Mouse (Mus musculus): ENCODE data around the gene Olfr248. TPM values are rescaled to one million over a fixed set of nuclear protein-coding genes. Genes with fewer than 3 reads are reported as not detected.
"Not testable (repeated sequence)": the region's sequence is repeated elsewhere in the genome, so short reads cannot be mapped to it uniquely, and the experiment has no call there.

Gene Olfr248
- not detected in 2 replicates for polyA plus RNA-seq (2012; rRNA removed)

- TF ChIP-seq CTCF (IDR thresholded peaks at IDR 0.05; ENCODE audit: borderline replicate concordance, control insufficient read depth, extremely low read depth, insufficient read depth, low read length, poor library complexity) (no peak), POLR2A (IDR thresholded peaks at IDR 0.05; ENCODE audit: control insufficient read depth, extremely low read depth, insufficient read depth, low read length, poor library complexity) (no peak)
- H3K4me3 ChIP-seq (ENCODE audit: control insufficient read depth, insufficient read depth, low read length) = no peak within 1 kb of the TSS
- no peaks in the 10 kb centered on the region for H3K4me1 ChIP-seq (replicated peaks; ENCODE audit: control insufficient read depth, insufficient read depth, low read length)
- no peak within 1 kb of the TSS for H3K27ac ChIP-seq (ENCODE audit: control insufficient read depth, insufficient read depth, low read length)
- H3K36me3 ChIP-seq (ENCODE audit: control insufficient read depth, insufficient read depth, low read length) = no peaks in the 10 kb centered on the region
- DNase-seq = no peak
- WGBS = 97% methylated on average over 2 of the region's 2 CpGs
- no peaks in the 10 kb centered on the region for H3K27me3 ChIP-seq (ENCODE audit: control insufficient read depth, insufficient read depth, low read length)
These were observed at the start of gene Olfr248 for GRCm38 (mm10) chr1:174390746-174391145. Gene Olfr248 (plus strand): TSS chr1:174391046.

GRCm38 (mm10) chr1:174353636-174354035 is 37.2 kb upstream of the Olfr248 start:
- not testable (repeated sequence) for H3K27me3 ChIP-seq (ENCODE audit: control insufficient read depth, insufficient read depth, low read length); H3K36me3 ChIP-seq (ENCODE audit: control insufficient read depth, insufficient read depth, low read length); H3K27ac ChIP-seq (ENCODE audit: control insufficient read depth, insufficient read depth, low read length); H3K4me1 ChIP-seq (replicated peaks; ENCODE audit: control insufficient read depth, insufficient read depth, low read length); DNase-seq; H3K4me3 ChIP-seq (ENCODE audit: control insufficient read depth, insufficient read depth, low read length)
- 11% methylated on average over 1 of the region's 1 CpGs for WGBS

- Histone ChIP-seq H3K27me3 (ENCODE audit: control insufficient read depth, insufficient read depth, low read length) (no peaks in the 10 kb centered on the region), H3K36me3 (ENCODE audit: control insufficient read depth, insufficient read depth, low read length) (no peaks in the 10 kb centered on the region), H3K4me3 (ENCODE audit: control insufficient read depth, insufficient read depth, low read length) (no peak overlapping the region), H3K4me1 (replicated peaks; ENCODE audit: control insufficient read depth, insufficient read depth, low read length) (no peaks in the 10 kb centered on the region), H3K27ac (ENCODE audit: control insufficient read depth, insufficient read depth, low read length) (no peak overlapping the region)
- WGBS = 27% methylated on average over 5 of the region's 5 CpGs
- DNase-seq = no peak
- TF ChIP-seq CTCF (IDR thresholded peaks at IDR 0.05; ENCODE audit: borderline replicate concordance, control insufficient read depth, extremely low read depth, insufficient read depth, low read length, poor library complexity) (no peak), POLR2A (IDR thresholded peaks at IDR 0.05; ENCODE audit: control insufficient read depth, extremely low read depth, insufficient read depth, low read length, poor library complexity) (no peak)
These were observed 36.2 kb upstream of the Olfr248 start for GRCm38 (mm10) chr1:174354640-174355039.

- no peak within 1 kb of the TSS for H3K4me3 ChIP-seq (ENCODE audit: control insufficient read depth, insufficient read depth, low read length)
- TF ChIP-seq CTCF (IDR thresholded peaks at IDR 0.05; ENCODE audit: borderline replicate concordance, control insufficient read depth, extremely low read depth, insufficient read depth, low read length, poor library complexity) (no peak), POLR2A (IDR thresholded peaks at IDR 0.05; ENCODE audit: control insufficient read depth, extremely low read depth, insufficient read depth, low read length, poor library complexity) (no peak)
- no peak within 1 kb of the TSS for H3K27ac ChIP-seq (ENCODE audit: control insufficient read depth, insufficient read depth, low read length)
- no peak for DNase-seq
- H3K36me3 ChIP-seq (ENCODE audit: control insufficient read depth, insufficient read depth, low read length) = no peaks in the 10 kb centered on the region
- H3K4me1 ChIP-seq (replicated peaks; ENCODE audit: control insufficient read depth, insufficient read depth, low read length) = no peaks in the 10 kb centered on the region
- H3K27me3 ChIP-seq (ENCODE audit: control insufficient read depth, insufficient read depth, low read length) = no peaks in the 10 kb centered on the region
- WGBS = 7% methylated on average over 2 of the region's 2 CpGs
These were observed 25.9 kb upstream of the Olfr248 start, which contains the start of gene Olfr417 for GRCm38 (mm10) chr1:174364882-174365451. Gene Olfr417 (plus strand): TSS chr1:174365122.

DNA sequence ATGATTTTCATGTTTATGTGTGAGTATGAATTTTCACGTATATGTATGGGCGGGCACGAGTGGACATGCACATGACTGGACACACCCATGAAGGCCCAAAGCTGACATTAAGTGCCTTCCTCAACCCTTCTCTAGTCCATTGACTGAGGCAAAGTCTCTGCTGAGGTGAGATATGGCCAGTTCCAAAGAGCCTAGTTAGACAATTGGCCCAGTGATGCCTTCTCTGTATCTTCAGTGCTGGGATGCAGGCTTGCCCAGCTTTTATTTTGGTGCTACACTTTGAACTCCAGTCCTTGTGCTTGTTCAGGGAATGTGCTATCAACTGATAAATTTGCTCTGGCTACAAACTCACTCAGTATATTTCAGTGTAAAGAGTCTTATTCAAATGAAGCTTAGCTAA is 17.0 kb upstream of the Olfr248 start:
- Histone ChIP-seq H3K27ac (ENCODE audit: control insufficient read depth, insufficient read depth, low read length) (no peak overlapping the region), H3K4me1 (replicated peaks; ENCODE audit: control insufficient read depth, insufficient read depth, low read length) (no peaks in the 10 kb centered on the region), H3K36me3 (ENCODE audit: control insufficient read depth, insufficient read depth, low read length) (no peaks in the 10 kb centered on the region), H3K4me3 (ENCODE audit: control insufficient read depth, insufficient read depth, low read length) (no peak overlapping the region), H3K27me3 (ENCODE audit: control insufficient read depth, insufficient read depth, low read length) (no peaks in the 10 kb centered on the region)
- 96% methylated on average over 3 of the region's 3 CpGs for WGBS
- TF ChIP-seq CTCF (IDR thresholded peaks at IDR 0.05; ENCODE audit: borderline replicate concordance, control insufficient read depth, extremely low read depth, insufficient read depth, low read length, poor library complexity) = no peak
- TF ChIP-seq POLR2A (IDR thresholded peaks at IDR 0.05; ENCODE audit: control insufficient read depth, extremely low read depth, insufficient read depth, low read length, poor library complexity) = no peak
- no peak for DNase-seq

DNA sequence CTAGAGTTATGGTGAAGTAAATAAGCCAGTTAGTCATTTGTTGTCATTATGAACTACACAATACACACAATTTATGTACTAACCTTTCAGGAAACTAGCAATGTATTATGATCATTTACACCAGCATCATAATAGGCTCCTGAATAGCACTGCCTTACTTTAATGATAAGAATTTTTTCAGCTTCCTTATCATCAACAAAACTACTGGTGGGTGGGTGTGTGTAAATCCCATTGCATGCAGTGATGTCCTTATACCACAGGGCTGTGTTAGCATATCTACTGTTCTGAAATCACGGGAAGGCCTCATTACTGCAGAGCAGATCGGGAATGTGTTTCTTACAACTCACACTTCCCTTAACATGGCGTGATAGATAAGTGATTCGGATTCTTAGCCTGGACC is 32.1 kb downstream of the Olfr248 start:
- 99% methylated on average over 4 of the region's 4 CpGs for WGBS
- DNase-seq = no peak
- Histone ChIP-seq H3K27me3 (ENCODE audit: control insufficient read depth, insufficient read depth, low read length) (no peaks in the 10 kb centered on the region), H3K4me1 (replicated peaks; ENCODE audit: control insufficient read depth, insufficient read depth, low read length) (no peaks in the 10 kb centered on the region), H3K36me3 (ENCODE audit: control insufficient read depth, insufficient read depth, low read length) (no peaks in the 10 kb centered on the region), H3K4me3 (ENCODE audit: control insufficient read depth, insufficient read depth, low read length) (no peak overlapping the region), H3K27ac (ENCODE audit: control insufficient read depth, insufficient read depth, low read length) (no peak overlapping the region)
- TF ChIP-seq CTCF (IDR thresholded peaks at IDR 0.05; ENCODE audit: borderline replicate concordance, control insufficient read depth, extremely low read depth, insufficient read depth, low read length, poor library complexity) (no peak), POLR2A (IDR thresholded peaks at IDR 0.05; ENCODE audit: control insufficient read depth, extremely low read depth, insufficient read depth, low read length, poor library complexity) (no peak)

- DNase-seq = no peak
- H3K27me3 ChIP-seq (ENCODE audit: control insufficient read depth, insufficient read depth, low read length) = no peaks in the 10 kb centered on the region
- H3K27ac ChIP-seq (ENCODE audit: control insufficient read depth, insufficient read depth, low read length) = no peak within 1 kb of the TSS
- H3K4me3 ChIP-seq (ENCODE audit: control insufficient read depth, insufficient read depth, low read length) = no peak within 1 kb of the TSS
- WGBS = 92% methylated on average over 1 of the region's 1 CpGs
- TF ChIP-seq POLR2A (IDR thresholded peaks at IDR 0.05; ENCODE audit: control insufficient read depth, extremely low read depth, insufficient read depth, low read length, poor library complexity) = no peak
- no peaks in the 10 kb centered on the region for H3K4me1 ChIP-seq (replicated peaks; ENCODE audit: control insufficient read depth, insufficient read depth, low read length)
- H3K36me3 ChIP-seq (ENCODE audit: control insufficient read depth, insufficient read depth, low read length) = no peaks in the 10 kb centered on the region
These were observed 32.9 kb downstream of the Olfr248 start, which contains the start of gene Olfr414 for GRCm38 (mm10) chr1:174423764-174424163. Gene Olfr414 (plus strand): TSS chr1:174424064.

All from thymus, adult 2 months (tissue).